Comparison of ENCODE assay signal across 11 mouse cellular contexts in genomic region chr7:66770706-66771105, GRCm38 (mm10).
"Had no signal": no experiment of that assay in that cellular context is flagged by ENCODE, and none has a peak within 500 bp of the region (broad histone marks: within the 10 kb centered on the region; RNA-seq: fewer than 3 reads in every experiment).

No protein-coding gene starts in this region.

- H3K9me3 ChIP-seq: liver, embryonic 13.5 days; midbrain, embryonic 12.5 days; neural tube, embryonic 13.5 days had no signal

- H3K9ac ChIP-seq: liver, embryonic 13.5 days; midbrain, embryonic 12.5 days; neural tube, embryonic 13.5 days had no signal

- H3K36me3 ChIP-seq: liver, embryonic 13.5 days; midbrain, embryonic 12.5 days; neural tube, embryonic 13.5 days had no signal

- ATAC-seq: midbrain, embryonic 16.5 days had no signal

- H3K4me1 ChIP-seq: liver, embryonic 13.5 days; midbrain, embryonic 12.5 days had no signal

- H3K4me2 ChIP-seq: liver, embryonic 13.5 days; midbrain, embryonic 12.5 days; neural tube, embryonic 13.5 days had no signal

- H3K4me3 ChIP-seq: liver, embryonic 13.5 days; midbrain, embryonic 12.5 days; neural tube, embryonic 13.5 days had no signal

- DNase-seq: kidney, postnatal 25 days; liver; liver, embryonic 13.5 days; lung, adult 18-20 months; retina, postnatal 1 day; right cerebral cortex, postnatal 4 days; spleen, adult 18-20 months; thymus, postnatal 36 days had no signal

- H3K27ac ChIP-seq: liver, embryonic 13.5 days; midbrain, embryonic 12.5 days; neural tube, embryonic 13.5 days had no signal

- H3K27me3 ChIP-seq: liver, embryonic 13.5 days; midbrain, embryonic 12.5 days; neural tube, embryonic 13.5 days had no signal
